Mouse (Mus musculus) brain, embryonic 14.5 days (tissue): ENCODE data around the gene Rap1gap2.

Experiments
- CTCF ChIP-seq: fragments of 200-500 bp; IDR thresholded peaks from 2 replicates; pipeline ENCODE4 v1.5.1; 2012; ENCODE audit warnings: inconsistent platforms, mild to moderate bottlenecking, moderate library complexity, borderline replicate concordance; ENCODE audit not compliant: insufficient read depth, insufficient read length; ENCODE audit errors: extremely low read depth
- POLR2A ChIP-seq: fragments of 200-500 bp; IDR thresholded peaks from 2 replicates; pipeline ENCODE4 v1.6.1; 2012; ENCODE audit warnings: mild to moderate bottlenecking, inconsistent platforms, borderline replicate concordance; ENCODE audit not compliant: poor library complexity, insufficient read depth, insufficient read length, severe bottlenecking; ENCODE audit errors: extremely low read depth

- TF ChIP-seq CTCF, result no peak
- no peak for TF ChIP-seq POLR2A
Observed at GRCm38 (mm10) chr11:74422019-74422418, 188.7 kb downstream of the Rap1gap2 start.
